Mouse (Mus musculus) liver, adult 2 months (tissue): ENCODE results near the gene Trim33.

Source experiments
- CTCF ChIP-seq: fragments of 200-500 bp; IDR thresholded peaks from 2 replicates; pipeline ENCODE4 v1.5.1; 2011; ENCODE audit warnings: low read depth, low read length, control low read depth
- POLR2A ChIP-seq: fragments of 200-500 bp; IDR thresholded peaks from 2 replicates; pipeline ENCODE4 v1.6.1; 2011; ENCODE audit warnings: low read length, control low read depth; ENCODE audit not compliant: insufficient read depth; ENCODE audit errors: extremely low read depth

- TF ChIP-seq CTCF (no peak), POLR2A (no peak)
Measured at GRCm38 (mm10) chr3:103384949-103385348, 105.9 kb downstream of the Trim33 start.
